Mouse (Mus musculus) adrenal gland, postnatal 25 days (tissue): ENCODE results near the gene Ncor2. TPM values are rescaled to one million over a fixed set of nuclear protein-coding genes. Genes with fewer than 3 reads are reported as not detected.

Experiments used
- total RNA-seq: library from RNA; stranded (reverse); gene quantifications from 2 replicates; pipeline ENCODE4 v1.2.3, GENCODE M21; 2021

The Ncor2 gene
- total RNA-seq, 1 experiment from 2014 or later = 316 TPM

Other genes starting within 250 kb of the Ncor2 start
- gene Rflna, start 176.0 kb downstream of the Ncor2 start, total RNA-seq = 3.9 and 4.3 TPM in 2 replicates
- gene Scarb1, start 161.9 kb upstream of the Ncor2 start, total RNA-seq = 1,988 and 2,596 TPM in 2 replicates
- not detected in 2 replicates for gene Gm10382, start 210.1 kb upstream of the Ncor2 start, total RNA-seq
- 1,462 and 1,631 TPM in 2 replicates for gene Ubc, start 211.0 kb upstream of the Ncor2 start, total RNA-seq